Comparison of ENCODE assay signal across 10 mouse cellular contexts in the genomic region with DNA sequence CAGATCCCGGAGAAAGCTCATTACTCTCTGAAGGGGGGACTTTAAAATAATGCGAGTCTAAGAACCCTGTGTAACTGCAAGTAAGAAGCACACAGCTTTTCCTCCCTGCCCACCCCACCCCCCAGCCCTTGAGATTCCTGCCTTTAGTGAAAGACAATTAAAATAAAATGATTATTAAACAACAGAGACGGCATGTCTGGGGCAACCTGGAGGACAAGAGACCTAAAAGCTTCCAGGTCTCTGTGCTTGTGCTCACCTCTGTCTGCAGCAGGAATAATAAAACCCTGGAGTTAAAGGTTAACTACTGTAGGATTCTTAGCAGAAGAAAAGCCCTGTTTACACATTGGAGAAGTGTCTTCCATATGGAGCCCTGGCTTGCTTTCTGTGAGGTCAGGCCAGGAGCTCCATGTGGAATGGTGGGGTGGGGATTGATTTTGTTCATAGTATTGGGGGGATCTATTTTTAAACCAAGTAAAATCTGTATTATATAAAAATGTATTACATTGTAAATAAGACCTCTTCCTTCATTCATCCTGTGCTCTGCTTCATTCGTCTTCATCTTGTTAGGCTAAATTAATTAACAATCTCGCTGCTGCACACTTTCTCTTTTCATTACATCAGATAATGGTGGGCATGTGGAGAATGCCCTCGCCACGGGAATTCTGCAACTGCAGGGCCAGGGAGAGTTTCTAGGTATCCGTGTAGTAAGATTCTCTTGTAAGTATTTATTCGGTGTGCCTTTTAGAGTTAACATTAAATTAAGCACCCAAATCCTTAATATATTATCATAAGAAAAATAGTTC.
DNase-seq lines count a peak whose midpoint lies in the region; ATAC-seq and TF ChIP-seq lines count a peak whose summit lies in the region.
"Had no signal": no experiment of that assay in that cellular context is flagged by ENCODE, and none has a peak within 500 bp of the region (broad histone marks: within the 10 kb centered on the region; RNA-seq: fewer than 3 reads in every experiment).

No protein-coding gene starts in this region.

- H3K36me3 ChIP-seq in heart, embryonic 16.5 days (ENCODE audit: control insufficient read depth, insufficient read depth) = no peaks in the 10 kb centered on the region
- no peaks in the 10 kb centered on the region for H3K36me3 ChIP-seq in intestine, embryonic 15.5 days
- H3K36me3 ChIP-seq in liver, embryonic 11.5 days (ENCODE audit: control insufficient read depth, insufficient read depth, low read length) = no peaks in the 10 kb centered on the region
- H3K36me3 ChIP-seq: limb, embryonic 15.5 days had no signal

- 43% methylated on average over 9 of the region's 9 CpGs for WGBS in heart, embryonic 16.5 days
- WGBS in intestine, embryonic 15.5 days = 28% methylated on average over 9 of the region's 9 CpGs
- WGBS in liver, embryonic 11.5 days = 54% methylated on average over 9 of the region's 9 CpGs

- TF ChIP-seq POLR2A in brain, embryonic 14.5 days (IDR thresholded peaks at IDR 0.05; ENCODE audit: borderline replicate concordance, extremely low read depth, insufficient read depth, insufficient read length, poor library complexity, severe bottlenecking) = no peak

- ATAC-seq in heart, embryonic 16.5 days (replicated peaks; ENCODE audit: extremely low read depth, insufficient read depth, low FRiP score) = no peak
- ATAC-seq in intestine, embryonic 15.5 days = peak; percentile 76
- ATAC-seq in liver, embryonic 11.5 days (replicated peaks; ENCODE audit: low FRiP score) = 0 out of 2 replicates have a peak, but pooled peaks have one; percentile 29

- no peak overlapping the region for H3K4me3 ChIP-seq in heart, embryonic 16.5 days (ENCODE audit: low read length)
- no peak overlapping the region for H3K4me3 ChIP-seq in intestine, embryonic 15.5 days (replicated peaks)
- no peak overlapping the region for H3K4me3 ChIP-seq in liver, embryonic 11.5 days (ENCODE audit: low read depth, low read length)
- H3K4me3 ChIP-seq: limb, embryonic 15.5 days had no signal

- H3K27me3 ChIP-seq in heart, embryonic 16.5 days (ENCODE audit: control insufficient read depth, insufficient read depth, low read length) = no peaks in the 10 kb centered on the region
- H3K27me3 ChIP-seq in intestine, embryonic 15.5 days (replicated peaks) = no peaks in the 10 kb centered on the region
- no peaks in the 10 kb centered on the region for H3K27me3 ChIP-seq in liver, embryonic 11.5 days (replicated peaks; ENCODE audit: control insufficient read depth, insufficient read depth, low read length)
- H3K27me3 ChIP-seq: limb, embryonic 15.5 days had no signal

- peaks cover 21% of the 10 kb centered on the region for H3K4me1 ChIP-seq in heart, embryonic 16.5 days (ENCODE audit: control insufficient read depth, insufficient read depth, low read length)
- H3K4me1 ChIP-seq in intestine, embryonic 15.5 days (replicated peaks) = peaks cover 8% of the 10 kb centered on the region
- H3K4me1 ChIP-seq in liver, embryonic 11.5 days (replicated peaks; ENCODE audit: control insufficient read depth, insufficient read depth, low read length) = no peaks in the 10 kb centered on the region; the same call in none of the 2 replicates

- 0 out of 2 replicates have a peak overlapping the region, but pooled peaks have one; percentile 6 for H3K27ac ChIP-seq in heart, embryonic 16.5 days (ENCODE audit: low read length)
- H3K27ac ChIP-seq in intestine, embryonic 15.5 days = peak overlapping the region; percentile 74
- H3K27ac ChIP-seq in liver, embryonic 11.5 days (ENCODE audit: low read depth, low read length) = no peak overlapping the region
- H3K27ac ChIP-seq: limb, embryonic 15.5 days had no signal

- no peak overlapping the region for H3K9ac ChIP-seq in heart, embryonic 16.5 days (ENCODE audit: low read length)
- no peak overlapping the region for H3K9ac ChIP-seq in intestine, embryonic 15.5 days
- no peak overlapping the region for H3K9ac ChIP-seq in liver, embryonic 11.5 days (ENCODE audit: low read depth, low read length)
- H3K9ac ChIP-seq: limb, embryonic 15.5 days had no signal

- H3K9me3 ChIP-seq in heart, embryonic 16.5 days (replicated peaks; ENCODE audit: control insufficient read depth, low read length) = no peaks in the 10 kb centered on the region
- no peaks in the 10 kb centered on the region for H3K9me3 ChIP-seq in intestine, embryonic 15.5 days
- no peaks in the 10 kb centered on the region for H3K9me3 ChIP-seq in liver, embryonic 11.5 days (ENCODE audit: control insufficient read depth, low read length)
- H3K9me3 ChIP-seq: limb, embryonic 15.5 days had no signal

- H3K4me2 ChIP-seq in heart, embryonic 16.5 days (ENCODE audit: low read depth, low read length) = peak overlapping the region; percentile 23; the same call in 1 of the 2 replicates
- peak overlapping the region; percentile 41 for H3K4me2 ChIP-seq in intestine, embryonic 15.5 days (replicated peaks)
- no peak overlapping the region for H3K4me2 ChIP-seq in liver, embryonic 11.5 days
- H3K4me2 ChIP-seq: limb, embryonic 15.5 days had no signal

- no peak for DNase-seq in heart, adult 9 months (ENCODE audit: low spot score in 2 of 2)
- DNase-seq in brain, embryonic 14.5 days (ENCODE audit: low read depth) = peak; percentile 63
- DNase-seq in liver, embryonic 11.5 days (ENCODE audit: low spot score) = no peak
- no peak for DNase-seq in c-Kit-positive CD71-positive TER-119-positive erythroid progenitor cells, embryonic 14.5 days (ENCODE audit: low spot score)
- no peak for DNase-seq in urinary bladder, postnatal 10 days (ENCODE audit: low spot score)
- no peak for DNase-seq in natural killer cell, adult 2 months (ENCODE audit: low spot score in 2 of 2)
- DNase-seq: cerebellum, adult 18-20 months had no signal

- TF ChIP-seq CTCF in brain, embryonic 14.5 days (IDR thresholded peaks at IDR 0.05; ENCODE audit: borderline replicate concordance, extremely low read depth, insufficient read depth, insufficient read length) = no peak
